Mouse (Mus musculus) brain, embryonic 14.5 days (tissue): Measurements from ENCODE around the gene Syne1.

ENCODE experiments used
- CTCF ChIP-seq: fragments of 200-500 bp; IDR thresholded peaks from 2 replicates; pipeline ENCODE4 v1.5.1; 2012; ENCODE audit warnings: inconsistent platforms, mild to moderate bottlenecking, moderate library complexity, borderline replicate concordance; ENCODE audit not compliant: insufficient read depth, insufficient read length; ENCODE audit errors: extremely low read depth
- POLR2A ChIP-seq: fragments of 200-500 bp; IDR thresholded peaks from 2 replicates; pipeline ENCODE4 v1.6.1; 2012; ENCODE audit warnings: mild to moderate bottlenecking, inconsistent platforms, borderline replicate concordance; ENCODE audit not compliant: poor library complexity, insufficient read depth, insufficient read length, severe bottlenecking; ENCODE audit errors: extremely low read depth

GRCm38 (mm10) chr10:5057661-5058060, 493.6 kb downstream of the Syne1 start:
- TF ChIP-seq POLR2A (no peak), CTCF (no peak)
